Mouse (Mus musculus) neural tube, embryonic 11.5 days (tissue): ENCODE results near the gene Sh3kbp1. TPM values are rescaled to one million over a fixed set of nuclear protein-coding genes. Genes with fewer than 3 reads are reported as not detected.

ENCODE experiments used
- ATAC-seq: fragments of 200-750 bp; cut with Nextera tagmentation; 2 replicates; pipeline ENCODE4 v1.8.0; 2017; ENCODE audit warnings: moderate number of reproducible peaks, mild to moderate bottlenecking, moderate TSS enrichment, moderate library complexity; ENCODE audit not compliant: insufficient read depth, low FRiP score, low TSS enrichment
- DNase-seq: peaks from one replicate; pipeline ENCODE4 v3.0.0-alpha.2; 2015; ENCODE audit warnings: low spot score
- H3K27ac ChIP-seq: fragments of 300-500 bp; sonication (generic); 2 replicates; pipeline ENCODE4 v1.5.1; 2014; ENCODE audit warnings: low read depth, mild to moderate bottlenecking, low read length
- H3K27me3 ChIP-seq: fragments of 300-500 bp; sonication (generic); 2 replicates; pipeline ENCODE4 v1.6.1; 2014; ENCODE audit warnings: mild to moderate bottlenecking, low read length, mixed read lengths; ENCODE audit not compliant: control insufficient read depth, insufficient read depth
- H3K36me3 ChIP-seq: fragments of 300-500 bp; sonication (generic); 2 replicates; pipeline ENCODE4 v1.6.1; 2014; ENCODE audit warnings: mild to moderate bottlenecking, low read length, moderate library complexity, mixed read lengths; ENCODE audit not compliant: control insufficient read depth, insufficient read depth
- H3K4me1 ChIP-seq: fragments of 300-500 bp; sonication (generic); 2 replicates; pipeline ENCODE4 v1.6.1; 2014; ENCODE audit warnings: low read length, mixed read lengths; ENCODE audit not compliant: control insufficient read depth, insufficient read depth
- H3K4me2 ChIP-seq: fragments of 300-500 bp; sonication (generic); 2 replicates; pipeline ENCODE4 v1.6.1; 2014; ENCODE audit warnings: low read depth, mild to moderate bottlenecking, moderate library complexity
- H3K4me3 ChIP-seq: fragments of 300-500 bp; sonication (generic); 2 replicates; pipeline ENCODE4 v1.5.1; 2014; ENCODE audit warnings: low read depth, low read length
- H3K9ac ChIP-seq: fragments of 300-500 bp; sonication (generic); 2 replicates; pipeline ENCODE4 v1.6.1; 2014; ENCODE audit warnings: mild to moderate bottlenecking, low read length
- H3K9me3 ChIP-seq: fragments of 300-500 bp; sonication (generic); 2 replicates; pipeline ENCODE4 v1.6.1; 2016; ENCODE audit warnings: low read length; ENCODE audit not compliant: control insufficient read depth
- WGBS: fragments of 180-500 bp; shearing (Covaris S2); extraction: QIAGEN DNeasy Blood & Tissue Kit; methylation state at CpG from one replicate; pipeline ENCODE4 v1.1.7; 2014; 5-methylcytosine and 5-hydroxymethylcytosine counted together
- polyA plus RNA-seq: library from polyadenylated mRNA; unstranded; fragments of >200 nt; fragmentation: Nextera tagmentation; extraction: Ambion mirVana; gene quantifications from 2 replicates; pipeline ENCODE4 v1.2.1, GENCODE M21; 2014

Gene Sh3kbp1
- polyA plus RNA-seq, 1 experiment from 2014 or later = 42.6 TPM

GRCm38 (mm10) chrX:159693126-159693525, 66.1 kb downstream of the Sh3kbp1 start:
- no peak overlapping the region for H3K27ac ChIP-seq
- no peak overlapping the region for H3K9ac ChIP-seq
- no peaks in the 10 kb centered on the region for H3K4me1 ChIP-seq
- H3K4me2 ChIP-seq = no peak overlapping the region
- DNase-seq = no peak
- no peaks in the 10 kb centered on the region for H3K9me3 ChIP-seq
- WGBS = 91% methylated on average over 5 of the region's 5 CpGs
- no peaks in the 10 kb centered on the region for H3K27me3 ChIP-seq
- H3K36me3 ChIP-seq = no peaks in the 10 kb centered on the region
- H3K4me3 ChIP-seq = no peak overlapping the region
- ATAC-seq = no peak

GRCm38 (mm10) chrX:159696545-159696944, 69.5 kb downstream of the Sh3kbp1 start:
- no peak overlapping the region for H3K9ac ChIP-seq
- no peak overlapping the region for H3K27ac ChIP-seq
- ATAC-seq (no peak), DNase-seq (no peak)
- H3K4me1 ChIP-seq = no peaks in the 10 kb centered on the region
- H3K36me3 ChIP-seq = no peaks in the 10 kb centered on the region
- WGBS = 33% methylated on average over 2 of the region's 2 CpGs
- H3K4me2 ChIP-seq = no peak overlapping the region
- no peaks in the 10 kb centered on the region for H3K27me3 ChIP-seq
- no peak overlapping the region for H3K4me3 ChIP-seq
- no peaks in the 10 kb centered on the region for H3K9me3 ChIP-seq

DNA sequence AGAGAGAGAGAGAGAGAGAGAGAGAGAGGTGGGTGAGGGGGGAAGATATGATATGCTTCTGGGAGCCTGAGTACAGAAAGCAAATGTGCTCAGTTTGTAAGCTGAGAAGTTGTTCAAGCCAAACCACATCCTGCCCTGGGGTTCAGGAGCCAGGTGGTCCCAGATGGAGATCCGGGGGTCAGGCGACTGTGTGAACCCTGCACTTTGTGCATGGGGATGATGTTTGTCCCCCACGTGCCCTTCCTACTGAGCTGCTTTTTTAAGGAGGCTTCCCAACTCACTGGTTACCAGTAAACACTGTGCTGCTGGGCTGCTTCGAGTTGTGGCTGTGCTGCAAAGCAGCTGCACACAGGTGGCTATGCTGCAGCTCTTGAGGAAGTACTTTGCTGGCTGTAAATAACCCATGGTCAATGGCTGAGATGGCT, 70.0 kb downstream of the Sh3kbp1 start:
- H3K36me3 ChIP-seq = no peaks in the 10 kb centered on the region
- DNase-seq (no peak), ATAC-seq (no peak)
- no peak overlapping the region for H3K27ac ChIP-seq
- no peak overlapping the region for H3K4me3 ChIP-seq
- no peaks in the 10 kb centered on the region for H3K27me3 ChIP-seq
- H3K4me1 ChIP-seq = no peaks in the 10 kb centered on the region
- no peak overlapping the region for H3K4me2 ChIP-seq
- no peak overlapping the region for H3K9ac ChIP-seq
- WGBS = 23% methylated on average over 4 of the region's 4 CpGs
- no peaks in the 10 kb centered on the region for H3K9me3 ChIP-seq

- H3K9me3 ChIP-seq = no peaks in the 10 kb centered on the region
- H3K27ac ChIP-seq = no peak overlapping the region
- H3K4me3 ChIP-seq = no peak overlapping the region
- 97% methylated on average over 2 of the region's 2 CpGs for WGBS
- no peak for ATAC-seq
- H3K36me3 ChIP-seq = no peaks in the 10 kb centered on the region
- H3K9ac ChIP-seq = no peak overlapping the region
- 0 out of 2 replicates have a peak, but pooled peaks cover 5% of the 10 kb centered on the region for H3K27me3 ChIP-seq
- no peaks in the 10 kb centered on the region for H3K4me1 ChIP-seq
- DNase-seq = no peak
- H3K4me2 ChIP-seq = no peak overlapping the region
Observed at GRCm38 (mm10) chrX:159702850-159703249, 75.8 kb downstream of the Sh3kbp1 start.

- DNase-seq (no peak), ATAC-seq (no peak)
- Histone ChIP-seq H3K4me2 (no peak overlapping the region), H3K9ac (no peak overlapping the region), H3K27ac (no peak overlapping the region), H3K9me3 (no peaks in the 10 kb centered on the region), H3K4me1 (peaks cover 4% of the 10 kb centered on the region; the same call in 1 of the 2 replicates), H3K36me3 (no peaks in the 10 kb centered on the region), H3K27me3 (0 out of 2 replicates have a peak, but pooled peaks cover 5% of the 10 kb centered on the region), H3K4me3 (no peak overlapping the region)
- WGBS = 38% methylated on average over 4 of the region's 4 CpGs
Observed at GRCm38 (mm10) chrX:159704381-159705004, 77.4 kb downstream of the Sh3kbp1 start.

GRCm38 (mm10) chrX:159705412-159705811, 78.3 kb downstream of the Sh3kbp1 start:
- 77% methylated on average over 2 of the region's 2 CpGs for WGBS
- no peak overlapping the region for H3K9ac ChIP-seq
- no peak overlapping the region for H3K27ac ChIP-seq
- DNase-seq = no peak
- no peaks in the 10 kb centered on the region for H3K36me3 ChIP-seq
- peaks cover 4% of the 10 kb centered on the region; the same call in 1 of the 2 replicates for H3K4me1 ChIP-seq
- H3K4me3 ChIP-seq = no peak overlapping the region
- no peak overlapping the region for H3K4me2 ChIP-seq
- no peaks in the 10 kb centered on the region for H3K9me3 ChIP-seq
- ATAC-seq = no peak
- H3K27me3 ChIP-seq = peaks cover 7% of the 10 kb centered on the region; the same call in 1 of the 2 replicates

DNA sequence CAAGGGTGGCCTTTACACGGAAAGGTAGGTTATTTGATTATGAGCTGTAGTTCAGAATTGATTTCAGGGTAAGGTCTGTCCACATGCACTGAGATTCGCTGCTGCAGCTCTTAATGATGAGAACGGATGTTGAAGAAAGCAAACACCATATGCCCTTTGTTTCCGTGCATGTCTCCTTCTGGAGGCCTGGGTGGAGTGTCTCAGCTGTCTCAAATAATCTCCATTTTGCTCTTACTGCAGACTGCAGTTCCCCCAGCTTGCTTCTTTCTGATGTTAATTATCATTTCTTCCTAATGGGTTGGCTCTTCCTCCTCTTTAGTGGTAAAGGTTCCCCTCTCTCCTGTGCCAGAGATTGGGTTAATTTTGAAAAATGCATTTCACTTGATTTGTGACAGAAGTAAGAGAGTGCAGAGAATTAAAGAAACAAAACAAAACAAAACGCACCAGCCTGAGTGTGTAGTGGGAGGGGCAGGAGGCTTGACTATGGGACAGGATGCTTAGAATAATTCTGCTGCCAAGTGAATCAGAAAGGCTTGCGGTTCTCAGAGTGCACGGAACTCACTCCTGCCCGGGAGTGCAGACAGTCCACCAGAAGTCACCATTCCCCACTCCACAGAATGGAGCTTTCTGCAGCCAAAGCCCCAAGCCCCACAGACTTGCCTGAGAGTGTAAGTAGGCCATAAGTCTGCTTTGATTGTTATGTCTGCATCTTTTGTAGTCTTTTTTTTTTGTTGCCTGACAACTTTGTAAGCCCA, 81.2 kb downstream of the Sh3kbp1 start:
- ATAC-seq (no peak), DNase-seq (no peak)
- Histone ChIP-seq H3K9ac (no peak overlapping the region), H3K27ac (no peak overlapping the region), H3K4me1 (peaks cover 4% of the 10 kb centered on the region; the same call in 1 of the 2 replicates), H3K9me3 (no peaks in the 10 kb centered on the region), H3K4me3 (no peak overlapping the region), H3K4me2 (no peak overlapping the region), H3K27me3 (peaks cover 7% of the 10 kb centered on the region; the same call in 1 of the 2 replicates), H3K36me3 (no peaks in the 10 kb centered on the region)
- WGBS = 27% methylated on average over 8 of the region's 8 CpGs

DNA sequence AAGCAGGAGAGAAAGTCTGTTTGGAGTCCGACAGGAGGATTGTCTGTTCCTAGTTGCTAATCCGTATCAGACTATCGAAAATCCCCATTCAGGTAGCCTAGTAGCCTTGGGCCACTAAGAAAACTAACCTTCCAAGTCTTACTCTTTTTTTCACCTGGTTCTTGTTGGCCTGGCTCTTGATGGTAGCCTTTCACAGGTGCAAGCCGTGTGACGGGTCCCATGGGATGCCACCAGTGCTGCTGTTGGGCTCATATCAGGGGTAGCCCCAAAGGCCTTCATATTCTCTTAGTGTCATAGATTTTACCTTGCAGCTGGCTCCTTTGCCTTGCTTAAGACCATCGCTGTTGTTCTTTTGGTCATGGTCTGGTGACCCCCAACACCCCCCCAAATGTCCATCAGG, 82.2 kb downstream of the Sh3kbp1 start:
- H3K4me1 ChIP-seq = peaks cover 4% of the 10 kb centered on the region; the same call in 1 of the 2 replicates
- H3K27ac ChIP-seq = no peak overlapping the region

More for the DNA sequence above, 82.2 kb downstream of the Sh3kbp1 start:
- DNase-seq (no peak), ATAC-seq (no peak)
- Histone ChIP-seq H3K36me3 (no peaks in the 10 kb centered on the region), H3K9me3 (no peaks in the 10 kb centered on the region), H3K4me3 (no peak overlapping the region), H3K27me3 (peaks cover 4% of the 10 kb centered on the region; the same call in 1 of the 2 replicates), H3K9ac (no peak overlapping the region), H3K4me2 (no peak overlapping the region)
- WGBS = 89% methylated on average over 6 of the region's 6 CpGs
